Mouse (Mus musculus) stomach, postnatal 0 days (tissue): ENCODE measurements around the gene Tgfbr3.

ENCODE experiments used
- CTCF ChIP-seq: IDR thresholded peaks from 2 replicates; pipeline ENCODE4 v1.5.1; 2016; ENCODE audit warnings: antibody characterized with exemption, low read depth, mild to moderate bottlenecking, moderate library complexity
- EP300 ChIP-seq: optimal IDR thresholded peaks from 2 replicates; pipeline ENCODE3; 2016; ENCODE audit warnings: antibody characterized with exemption

DNA sequence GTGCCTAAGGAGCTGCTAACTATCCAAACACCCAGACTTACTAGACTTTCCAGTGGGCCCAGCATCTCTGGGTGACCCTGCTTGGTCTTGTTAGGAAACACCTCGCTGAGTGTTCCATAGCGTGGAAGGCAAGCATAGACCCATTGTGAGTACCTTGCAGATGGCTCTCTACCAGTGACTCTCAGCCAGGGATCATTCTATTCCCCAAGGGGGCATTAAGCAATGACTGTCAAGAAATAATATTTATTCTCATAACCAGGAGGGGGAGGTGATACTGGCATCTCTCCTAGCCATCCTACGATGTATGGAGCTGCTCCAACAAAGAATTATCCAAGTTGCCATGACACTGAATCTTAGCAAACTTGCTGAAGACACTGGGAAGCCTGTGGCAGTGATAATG lies 133.3 kb downstream of the Tgfbr3 start:
- TF ChIP-seq CTCF = no peak
- no peak for TF ChIP-seq EP300
